Mouse (Mus musculus): ENCODE data around the gene Otud5. TPM values are rescaled to one million over a fixed set of nuclear protein-coding genes. Genes with fewer than 3 reads are reported as not detected.
"Not testable (repeated sequence)": the region's sequence is repeated elsewhere in the genome, so short reads cannot be mapped to it uniquely, and the experiment has no call there.

Gene Otud5
- polyA plus RNA-seq, 2 experiments from 2014 or later: 13.7 to 28.6 TPM

DNA sequence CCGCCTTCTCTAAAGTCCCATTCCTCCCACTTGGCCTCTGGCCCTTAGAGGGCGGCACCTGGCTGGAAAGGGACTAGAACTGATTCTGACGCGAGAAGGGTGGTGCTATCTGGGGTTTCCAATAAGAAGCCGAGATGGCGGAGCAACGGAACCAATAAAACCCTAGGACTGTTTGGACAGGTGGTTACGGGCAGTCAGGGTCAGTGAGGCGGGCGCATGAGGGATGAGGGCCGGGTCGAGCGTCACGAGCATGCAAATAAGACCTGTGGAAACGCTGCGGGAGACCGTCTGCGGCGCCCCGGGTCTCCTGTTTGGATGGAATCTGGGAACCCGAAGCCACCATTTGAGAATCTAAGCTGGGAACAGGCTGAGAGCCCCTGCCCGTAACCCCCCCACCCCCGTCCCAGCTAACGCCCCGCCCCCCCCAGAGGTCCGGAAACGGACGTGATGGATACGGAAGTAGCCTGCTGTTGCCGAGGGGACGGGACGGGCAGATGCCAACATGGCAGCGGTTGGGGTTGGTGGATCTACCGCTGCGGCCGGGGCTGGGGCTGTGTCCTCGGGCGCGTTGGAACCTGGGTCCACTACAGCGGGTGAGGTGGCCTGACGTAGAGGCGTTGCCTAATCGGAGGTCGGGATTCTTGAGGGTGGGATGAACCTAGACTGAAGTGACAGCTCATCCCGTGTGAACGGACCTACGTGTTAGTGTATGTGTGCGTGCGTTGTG lies 42.8 kb downstream of the Otud5 start, which contains the start of gene Slc35a2:
Gene Slc35a2, plus strand, starts transcription at position 188 of the 727 bp plus-strand sequence.
- ATAC-seq: peak; percentile 76

DNA sequence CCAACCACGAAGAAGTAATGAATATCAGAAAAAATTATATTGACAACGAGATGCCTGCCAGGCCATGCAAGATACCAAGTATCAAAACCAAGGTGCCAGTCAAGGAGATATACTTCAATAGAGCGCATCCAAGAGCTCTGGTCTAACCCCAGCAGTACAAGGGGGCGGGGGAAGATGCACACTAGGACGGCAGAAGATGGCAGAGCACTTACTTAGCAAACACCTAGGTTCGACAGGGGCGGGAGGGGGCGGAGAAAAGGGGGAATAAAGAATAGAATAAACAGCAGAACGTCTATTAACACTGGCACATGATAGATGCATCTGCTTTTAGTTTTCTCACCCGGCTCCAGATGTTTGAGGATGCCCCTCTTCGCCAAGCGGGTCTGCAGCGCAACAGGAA lies 57.0 kb downstream of the Otud5 start:
- no peak for ATAC-seq

- ATAC-seq: peak; percentile 95
Observed at GRCm38 (mm10) chrX:7898880-7899874, 58.0 kb downstream of the Otud5 start, which contains the start of the genes Pqbp1 and Timm17b. Gene Pqbp1, minus strand, starts transcription at chrX:7899269. Gene Timm17b, plus strand, starts transcription at chrX:7899357.

GRCm38 (mm10) chrX:7904441-7904840 lies 63.3 kb downstream of the Otud5 start:
- ATAC-seq: no peak

DNA sequence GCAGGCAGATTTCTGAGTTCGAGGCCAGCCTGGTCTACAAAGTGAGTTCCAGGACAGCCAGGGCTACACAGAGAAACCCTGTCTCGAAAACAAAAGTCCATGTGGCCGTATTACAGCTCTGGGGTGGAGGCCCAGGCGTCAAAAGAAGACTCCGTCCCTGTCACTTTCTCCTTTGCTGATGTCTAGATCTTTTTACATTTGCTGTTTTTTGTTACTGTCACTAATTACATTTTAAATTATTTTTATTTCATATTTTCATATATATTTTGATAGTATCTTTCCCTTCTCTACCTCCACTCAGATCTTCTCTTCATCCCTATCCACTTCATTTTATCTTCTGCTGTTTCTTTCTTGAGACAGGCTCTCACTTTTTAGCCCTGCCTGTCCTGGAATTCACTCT lies 66.6 kb downstream of the Otud5 start, which contains the start of gene Gm10491:
Gene Gm10491, minus strand, starts transcription at position 101 of the 400 bp plus-strand sequence.
- no peak for ATAC-seq

GRCm38 (mm10) chrX:7909242-7909641 lies 68.1 kb downstream of the Otud5 start, which contains the start of gene Gm10490:
Gene Gm10490, plus strand, starts transcription at chrX:7909542.
- not testable (repeated sequence) for ATAC-seq

GRCm38 (mm10) chrX:7910473-7910872 lies 69.3 kb downstream of the Otud5 start:
- ATAC-seq: no peak

GRCm38 (mm10) chrX:7915669-7916068 lies 74.5 kb downstream of the Otud5 start:
- peak; percentile 70 for ATAC-seq

DNA sequence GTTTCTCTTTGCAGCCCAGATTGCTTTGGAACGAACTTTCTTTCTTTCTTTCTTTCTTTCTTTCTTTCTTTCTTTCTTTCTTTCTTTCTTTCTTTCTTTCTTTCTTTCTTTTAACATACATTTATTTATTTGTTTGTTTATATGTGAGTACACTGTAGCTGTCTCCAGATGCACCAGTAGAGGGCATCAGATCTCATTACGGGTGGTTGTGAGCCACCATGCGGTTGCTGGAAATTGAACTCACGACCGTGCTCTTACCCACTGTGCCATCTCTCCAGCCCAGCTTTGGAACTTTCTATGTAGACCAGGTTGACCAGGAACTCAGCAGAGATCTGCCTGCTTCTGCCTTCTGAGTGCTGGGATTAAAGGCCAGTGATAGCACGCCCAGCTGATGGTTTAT lies 76.8 kb downstream of the Otud5 start:
- not testable (repeated sequence) for ATAC-seq

GRCm38 (mm10) chrX:7919601-7920383 lies 78.6 kb downstream of the Otud5 start, which contains the start of gene Pcsk1n:
Gene Pcsk1n, plus strand, starts transcription at chrX:7919822.
- ATAC-seq: no peak

- no peak for ATAC-seq
Observed at GRCm38 (mm10) chrX:7922032-7922431, 80.9 kb downstream of the Otud5 start.

Other genes with a start within 250 kb of the Otud5 start
- gene Ccdc22, start 235.8 kb upstream of the Otud5 start, polyA plus RNA-seq (2017; shearing (Covaris generic)): 10 to 100 TPM; 14.0 to 27.4 TPM
- gene Cacna1f, start 234.3 kb upstream of the Otud5 start, polyA plus RNA-seq (2017; shearing (Covaris generic)): not detected
- 1 to 10 TPM; 9.3 TPM for gene Syp, start 202.9 kb upstream of the Otud5 start, polyA plus RNA-seq (2017; shearing (Covaris generic))
- 1 to 10 TPM; 8.3 to 9.4 TPM for gene Prickle3, start 184.1 kb upstream of the Otud5 start, polyA plus RNA-seq (2017; shearing (Covaris generic))
- gene Plp2, start 170.0 kb upstream of the Otud5 start, polyA plus RNA-seq (2017; shearing (Covaris generic)): 100 to 1,000 TPM; 147 to 155 TPM
- gene Magix, start 160.1 kb upstream of the Otud5 start, polyA plus RNA-seq (2017; shearing (Covaris generic)): not detected
- gene Gpkow, start 144.2 kb upstream of the Otud5 start, polyA plus RNA-seq (2017; shearing (Covaris generic)): 10 to 100 TPM; 50.8 to 69.7 TPM
- gene Wdr45, start 127.0 kb upstream of the Otud5 start, polyA plus RNA-seq (2017; shearing (Covaris generic)): 10 to 100 TPM; 42.8 to 76.1 TPM
- 1 to 10 TPM in 1 of 2 experiments, not detected in 1; 1.0 TPM for gene Gm45208, start 119.1 kb upstream of the Otud5 start, polyA plus RNA-seq (2017; shearing (Covaris generic))
- gene Praf2, start 112.9 kb upstream of the Otud5 start, polyA plus RNA-seq (2017; shearing (Covaris generic)): 10 to 100 TPM; 33.9 to 40.0 TPM
- gene Ccdc120, start 90.5 kb upstream of the Otud5 start, polyA plus RNA-seq (2017; shearing (Covaris generic)): under 1 TPM; 0.20 to 0.52 TPM
- 10 to 100 TPM in 1 of 2 experiments, 1 to 10 TPM in 1; 8.5 to 14.4 TPM for gene Tfe3, start 78.8 kb upstream of the Otud5 start, polyA plus RNA-seq (2017; shearing (Covaris generic))
- 10 to 100 TPM; 58.7 to 98.2 TPM for gene Gripap1, start 51.6 kb upstream of the Otud5 start, polyA plus RNA-seq (2017; shearing (Covaris generic))
- under 1 TPM; 0.63 to 0.72 TPM for gene Kcnd1, start 19.1 kb upstream of the Otud5 start, polyA plus RNA-seq (2017; shearing (Covaris generic))
- gene Pim2, start 36.9 kb downstream of the Otud5 start, polyA plus RNA-seq (2017; shearing (Covaris generic)): 10 to 100 TPM; 33.6 to 41.9 TPM
- 10 to 100 TPM; 17.1 to 35.7 TPM for gene Slc35a2, start 42.7 kb downstream of the Otud5 start, polyA plus RNA-seq (2017; shearing (Covaris generic))
- gene Pqbp1, start 57.9 kb downstream of the Otud5 start, polyA plus RNA-seq (2017; shearing (Covaris generic)): 100 to 1,000 TPM; 108 to 123 TPM
- gene Timm17b, start 58.0 kb downstream of the Otud5 start, polyA plus RNA-seq (2017; shearing (Covaris generic)): 100 to 1,000 TPM; 107 to 109 TPM
- gene Gm10491, start 66.5 kb downstream of the Otud5 start, polyA plus RNA-seq (2017; shearing (Covaris generic)): not detected
- not detected for gene Gm10490, start 68.2 kb downstream of the Otud5 start, polyA plus RNA-seq (2017; shearing (Covaris generic))
- not detected for gene Pcsk1n, start 78.5 kb downstream of the Otud5 start, polyA plus RNA-seq (2017; shearing (Covaris generic))
- gene Eras, start 87.2 kb downstream of the Otud5 start, polyA plus RNA-seq (2017; shearing (Covaris generic)): not detected
- 10 to 100 TPM in 1 of 2 experiments, 1 to 10 TPM in 1; 8.3 to 15.9 TPM for gene Hdac6, start 106.5 kb downstream of the Otud5 start, polyA plus RNA-seq (2017; shearing (Covaris generic))
- 10 to 100 TPM; 43.6 to 47.9 TPM for gene Gata1, start 136.7 kb downstream of the Otud5 start, polyA plus RNA-seq (2017; shearing (Covaris generic))
- not detected for gene Glod5, start 177.1 kb downstream of the Otud5 start, polyA plus RNA-seq (2017; shearing (Covaris generic))
- gene Suv39h1, start 233.4 kb downstream of the Otud5 start, polyA plus RNA-seq (2017; shearing (Covaris generic)): 10 to 100 TPM; 16.0 to 31.0 TPM
- gene Was, start 249.1 kb downstream of the Otud5 start, polyA plus RNA-seq (2017; shearing (Covaris generic)): 10 to 100 TPM; 13.9 to 22.0 TPM

Data from CD4-positive, CD25-positive, alpha-beta regulatory T cell, adult 4 months (primary cell).